ENCODE assay signal across 9 mouse cellular contexts in the genomic region with DNA sequence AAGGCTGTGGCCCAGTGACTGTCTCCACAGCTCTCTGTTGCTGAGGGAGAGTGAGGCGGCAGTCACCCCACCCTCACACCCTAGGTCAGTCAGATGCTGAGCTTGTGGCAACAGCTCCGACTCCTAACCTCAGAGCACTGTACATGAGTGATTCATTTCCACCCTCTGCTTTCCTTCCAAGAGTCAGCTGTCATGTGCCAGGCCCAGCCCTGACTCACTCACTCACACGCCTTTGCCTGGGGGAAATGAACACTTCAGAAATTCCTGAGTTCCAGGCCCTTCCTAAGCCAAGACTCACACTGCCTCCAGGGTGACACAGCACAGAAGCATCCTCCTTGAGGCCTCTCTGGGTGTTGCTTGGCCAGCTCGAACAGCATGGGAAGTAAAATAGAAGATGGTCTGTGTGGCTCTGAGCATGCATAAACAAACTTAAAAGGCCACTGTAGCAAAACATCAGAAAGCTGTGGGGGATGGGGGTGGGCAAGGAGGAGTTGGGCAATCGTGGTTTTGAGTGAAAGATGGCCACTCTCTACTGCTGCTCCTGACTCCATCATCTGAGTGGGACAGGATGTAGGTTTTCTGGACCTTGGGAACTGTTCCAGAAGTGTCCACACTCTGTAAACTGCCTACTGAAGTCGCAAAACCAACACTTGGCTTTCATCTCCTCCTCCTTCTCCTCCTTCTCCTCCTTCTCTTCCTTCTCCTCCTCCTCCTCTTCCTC.
A peak's percentile ranks its signal among the peaks of the same experiment; 100 is the strongest.
DNase-seq lines count a peak whose midpoint lies in the region; TF ChIP-seq lines count a peak whose summit lies in the region.
"Had no signal": no experiment of that assay in that cellular context is flagged by ENCODE, and none has a peak within 500 bp of the region (broad histone marks: within the 10 kb centered on the region; RNA-seq: fewer than 3 reads in every experiment).

No protein-coding gene starts in this region.

- H3K27me3 ChIP-seq in thymus, adult 2 months (ENCODE audit: control insufficient read depth, insufficient read depth, low read length) = no peaks in the 10 kb centered on the region

- 84% methylated on average over 6 of the region's 6 CpGs for WGBS in thymus, adult 2 months

- no peak overlapping the region for H3K27ac ChIP-seq in thymus, adult 2 months (ENCODE audit: control insufficient read depth, insufficient read depth, low read length)

- no peak overlapping the region for H3K4me3 ChIP-seq in thymus, adult 2 months (ENCODE audit: control insufficient read depth, insufficient read depth, low read length)

- TF ChIP-seq CTCF in thymus, adult 2 months (IDR thresholded peaks at IDR 0.05; ENCODE audit: borderline replicate concordance, control insufficient read depth, extremely low read depth, insufficient read depth, low read length, poor library complexity) = no peak

- no peak for TF ChIP-seq POLR2A in thymus, adult 2 months (IDR thresholded peaks at IDR 0.05; ENCODE audit: control insufficient read depth, extremely low read depth, insufficient read depth, low read length, poor library complexity)

- H3K4me1 ChIP-seq in thymus, adult 2 months (replicated peaks; ENCODE audit: control insufficient read depth, insufficient read depth, low read length) = peaks cover 4% of the 10 kb centered on the region

- no peaks in the 10 kb centered on the region for H3K36me3 ChIP-seq in thymus, adult 2 months (ENCODE audit: control insufficient read depth, insufficient read depth, low read length)
- H3K36me3 ChIP-seq: G1E had no signal

- intact Hi-C loops in heart, postnatal 25 days (cut with DNase I) = no loop called here

- peak; percentile 14 to 42 for DNase-seq in frontal cortex, adult 2 months (ENCODE audit: extremely low spot score in 1 of 2, low spot score in 1 of 2)
- DNase-seq in frontal cortex, postnatal 14 days (ENCODE audit: low spot score in 2 of 2) = no peak
- peak; percentile 83 for DNase-seq in MN1 (ENCODE audit: low spot score)
- peak; percentile 100 for DNase-seq in fibroblast of lung, adult 2 months (ENCODE audit: low read depth)
- DNase-seq in heart, postnatal 25 days (ENCODE audit: low spot score) = peak; percentile 71
- DNase-seq in skeletal muscle tissue, adult 2 months (ENCODE audit: low read depth, low spot score) = peak; percentile 83
- no peak for DNase-seq in natural killer cell, adult 2 months (ENCODE audit: low spot score in 2 of 2)
- no peak for DNase-seq in thymus, adult 2 months

Comparison
In these comparisons a context has a peak if more than half of its experiments do, and no peak if none do; other contexts are left out.
1. DNase-seq: peak in frontal cortex, adult 2 months (2 of 2), MN1 (single experiment), fibroblast of lung, adult 2 months (single experiment), heart, postnatal 25 days (single experiment) and skeletal muscle tissue, adult 2 months (single experiment); none in frontal cortex, postnatal 14 days (0 of 2), natural killer cell, adult 2 months (0 of 2) and thymus, adult 2 months (single experiment).